Mouse (Mus musculus): ENCODE measurements around the gene Ripply1.

Gene Ripply1

GRCm38 (mm10) chrX:139782278-139783044 lies at the start of gene Ripply1:
Ripply1 (minus strand) TSS chrX:139782353.
- DNase-seq (ENCODE audit: inconsistent age in 2 of 2, low spot score in 1 of 2): no peak

GRCm38 (mm10) chrX:139828363-139829092 lies 46.4 kb upstream of the Ripply1 start:
- DNase-seq (ENCODE audit: inconsistent age in 2 of 2, low spot score in 1 of 2): no peak

DNA sequence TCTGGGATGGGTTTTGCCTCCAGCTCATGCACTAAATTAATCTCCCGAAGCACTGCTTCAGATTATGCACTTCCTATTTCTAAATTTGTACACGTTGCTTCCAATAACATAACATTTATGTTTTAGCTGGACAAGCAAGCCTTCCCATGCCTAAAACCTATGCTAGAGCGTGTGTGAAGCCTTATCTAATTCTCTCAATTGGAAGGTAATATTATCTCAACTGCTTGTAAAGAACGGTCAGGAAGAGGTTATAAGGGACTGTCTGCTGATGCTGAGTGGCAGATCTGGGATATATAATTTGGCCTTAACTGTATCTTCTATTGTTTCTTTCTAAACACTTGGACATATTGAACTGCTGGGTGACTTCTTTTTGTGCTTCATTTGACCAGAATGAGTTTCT lies 44.8 kb upstream of the Ripply1 start:
- no peak for DNase-seq (ENCODE audit: inconsistent age in 2 of 2, low spot score in 1 of 2)

- DNase-seq (ENCODE audit: inconsistent age in 2 of 2, low spot score in 1 of 2): no peak
Observed at GRCm38 (mm10) chrX:139825402-139825801, 43.2 kb upstream of the Ripply1 start.

- no peak for DNase-seq (ENCODE audit: inconsistent age in 2 of 2, low spot score in 1 of 2)
Observed at GRCm38 (mm10) chrX:139815201-139815600, 33.0 kb upstream of the Ripply1 start.

DNA sequence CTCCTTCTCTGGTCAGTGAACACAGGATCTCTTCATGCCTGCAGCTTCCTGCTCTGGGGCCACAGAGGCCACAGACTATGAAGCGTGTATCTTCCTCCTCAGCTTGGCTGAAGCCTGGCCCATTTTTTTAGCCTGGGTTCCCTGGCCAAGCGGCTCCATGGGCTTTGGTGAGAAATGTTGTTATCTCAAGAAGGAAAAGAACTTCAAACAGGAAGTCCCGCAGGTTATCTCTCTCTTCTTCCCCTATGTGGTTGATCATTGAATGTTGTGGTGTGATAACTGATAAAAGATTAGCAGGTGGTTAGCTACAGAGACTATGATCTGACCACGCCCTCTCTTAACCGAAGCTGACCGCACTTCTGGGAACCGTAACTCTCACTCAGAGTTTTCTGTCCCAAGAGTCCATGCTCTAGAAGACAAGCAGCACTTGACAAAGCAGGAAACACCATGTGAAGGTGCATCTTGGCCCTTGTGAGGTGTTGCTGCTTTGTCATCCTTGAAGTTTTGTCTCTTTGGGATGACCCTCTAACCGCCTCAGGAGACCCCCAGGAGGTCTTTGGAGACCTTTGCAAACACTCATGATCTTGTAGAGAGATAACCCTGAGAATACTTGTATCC lies 32.0 kb upstream of the Ripply1 start:
- no peak for DNase-seq (ENCODE audit: inconsistent age in 2 of 2, low spot score in 1 of 2)

- DNase-seq (ENCODE audit: inconsistent age in 2 of 2, low spot score in 1 of 2): no peak
Observed at GRCm38 (mm10) chrX:139813299-139814002, 31.3 kb upstream of the Ripply1 start.

DNA sequence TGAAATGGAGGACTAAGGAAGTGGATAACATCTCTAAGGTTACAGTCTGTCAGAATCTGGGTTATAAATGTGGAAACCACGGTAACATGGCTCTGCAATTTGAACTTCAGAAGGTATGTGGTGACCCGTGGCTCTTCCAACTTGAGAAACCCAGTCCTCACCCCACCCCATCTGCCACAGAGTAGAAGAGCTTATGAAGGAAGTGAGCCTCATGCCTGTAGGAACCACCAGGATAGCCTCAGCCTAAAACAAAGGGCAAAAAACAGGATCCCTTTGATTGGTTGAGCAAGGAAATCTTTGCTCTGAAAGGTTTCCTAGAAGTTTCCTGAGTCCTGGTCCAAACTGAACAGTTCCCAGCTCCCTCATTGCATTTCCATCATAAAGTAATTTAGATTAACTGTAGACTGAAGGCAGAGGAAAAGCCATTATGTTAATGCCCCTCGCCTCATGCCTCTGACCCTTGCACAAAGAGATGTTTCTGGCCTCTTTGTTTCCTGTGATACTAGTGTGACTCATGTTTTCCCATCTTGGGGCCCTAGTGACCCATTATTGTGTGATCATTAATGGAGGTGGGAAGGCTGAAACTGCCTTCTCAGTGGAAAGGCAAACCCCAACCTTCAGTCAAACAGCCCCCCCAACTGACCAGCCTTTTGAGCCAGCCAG lies 30.6 kb upstream of the Ripply1 start:
- DNase-seq (ENCODE audit: inconsistent age in 2 of 2, low spot score in 1 of 2): no peak

DNA sequence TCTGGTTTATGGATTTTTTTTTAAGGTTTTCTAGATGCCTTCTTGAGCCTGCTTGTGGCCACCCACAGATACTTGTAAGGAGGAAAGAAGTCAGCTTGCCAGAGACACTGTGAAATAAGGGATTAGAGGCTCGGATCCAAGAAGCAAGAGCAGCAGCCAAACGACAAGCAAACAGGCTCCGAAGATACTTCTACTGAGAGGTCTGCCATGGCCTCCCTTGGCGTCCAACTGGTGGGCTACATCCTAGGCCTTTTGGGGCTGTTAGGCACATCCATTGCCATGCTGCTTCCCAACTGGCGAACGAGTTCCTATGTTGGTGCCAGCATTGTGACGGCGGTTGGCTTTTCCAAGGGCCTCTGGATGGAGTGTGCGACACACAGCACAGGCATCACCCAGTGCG lies 26.3 kb upstream of the Ripply1 start:
- no peak for DNase-seq (ENCODE audit: inconsistent age in 2 of 2, low spot score in 1 of 2)

GRCm38 (mm10) chrX:139808085-139808484 lies 25.9 kb upstream of the Ripply1 start:
- DNase-seq (ENCODE audit: inconsistent age in 2 of 2, low spot score in 1 of 2): peak; percentile 9 to 39

DNA sequence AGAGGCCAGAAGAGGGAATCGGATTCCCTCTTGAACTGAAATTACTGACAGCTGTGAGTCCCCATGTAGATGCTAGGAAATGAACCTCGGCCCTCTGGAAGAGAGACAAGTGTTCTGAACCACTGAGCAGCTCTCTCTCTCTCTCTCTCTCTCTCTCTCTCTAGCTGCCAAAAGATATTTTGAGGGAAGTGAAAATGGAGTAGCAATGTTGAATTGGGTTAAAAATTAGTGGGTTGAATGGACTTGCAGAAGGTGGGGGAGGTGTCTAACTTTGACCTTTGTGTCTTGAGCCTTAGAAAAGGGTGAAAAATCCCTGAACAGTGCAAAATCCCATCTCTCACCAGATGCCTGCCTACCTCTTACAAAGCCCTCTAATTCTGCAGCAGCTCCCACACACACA lies 25.2 kb upstream of the Ripply1 start:
- DNase-seq (ENCODE audit: inconsistent age in 2 of 2, low spot score in 1 of 2): no peak

DNA sequence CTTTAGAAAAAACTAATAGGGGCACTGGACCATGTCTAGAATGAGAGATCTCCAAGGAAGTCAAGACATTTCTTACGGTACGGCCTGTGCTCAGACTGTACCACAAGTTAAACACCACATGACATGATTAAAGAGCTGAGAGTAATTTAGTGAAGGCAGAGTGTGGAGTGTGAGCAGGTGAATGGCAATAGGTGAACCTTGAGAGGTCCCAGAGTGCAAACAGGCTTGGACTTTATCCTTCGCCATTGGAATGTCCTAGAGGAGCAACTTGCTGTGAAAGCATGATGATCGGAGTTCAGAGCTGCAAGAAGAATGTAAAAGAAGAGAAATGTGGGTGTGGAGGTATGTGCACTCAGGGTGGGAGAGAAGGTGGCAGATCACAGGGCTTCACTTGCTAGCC lies 23.8 kb upstream of the Ripply1 start:
- no peak for DNase-seq (ENCODE audit: inconsistent age in 2 of 2, low spot score in 1 of 2)

DNA sequence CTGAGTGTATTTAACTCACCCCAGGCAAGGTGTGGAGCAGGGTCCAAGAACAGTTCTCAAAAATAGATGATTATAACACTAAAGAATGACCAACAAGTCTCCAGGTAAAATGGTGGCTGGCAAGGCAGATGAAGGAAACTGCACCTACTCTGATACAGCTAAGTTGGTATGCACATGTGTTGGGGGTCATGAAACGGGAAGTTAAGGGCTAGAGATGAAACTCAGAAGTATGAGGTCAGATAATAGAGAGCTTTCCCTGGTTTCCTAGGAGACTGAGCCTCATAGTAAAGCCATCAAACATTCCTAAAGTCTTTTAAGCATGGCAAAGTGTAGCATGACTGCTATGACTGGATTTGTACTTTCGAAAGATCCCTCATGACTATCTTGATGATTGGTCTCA lies 20.9 kb upstream of the Ripply1 start:
- DNase-seq (ENCODE audit: inconsistent age in 2 of 2, low spot score in 1 of 2): no peak

GRCm38 (mm10) chrX:139800406-139800878 lies 18.3 kb upstream of the Ripply1 start, which contains the start of gene Cldn2:
Cldn2 (plus strand) TSS chrX:139800828.
- no peak for DNase-seq (ENCODE audit: inconsistent age in 2 of 2, low spot score in 1 of 2)

GRCm38 (mm10) chrX:139799953-139800352 lies 17.8 kb upstream of the Ripply1 start:
- DNase-seq (ENCODE audit: inconsistent age in 2 of 2, low spot score in 1 of 2): no peak

GRCm38 (mm10) chrX:139797875-139798274 lies 15.7 kb upstream of the Ripply1 start:
- DNase-seq (ENCODE audit: inconsistent age in 2 of 2, low spot score in 1 of 2): peak; percentile 26 to 57

DNA sequence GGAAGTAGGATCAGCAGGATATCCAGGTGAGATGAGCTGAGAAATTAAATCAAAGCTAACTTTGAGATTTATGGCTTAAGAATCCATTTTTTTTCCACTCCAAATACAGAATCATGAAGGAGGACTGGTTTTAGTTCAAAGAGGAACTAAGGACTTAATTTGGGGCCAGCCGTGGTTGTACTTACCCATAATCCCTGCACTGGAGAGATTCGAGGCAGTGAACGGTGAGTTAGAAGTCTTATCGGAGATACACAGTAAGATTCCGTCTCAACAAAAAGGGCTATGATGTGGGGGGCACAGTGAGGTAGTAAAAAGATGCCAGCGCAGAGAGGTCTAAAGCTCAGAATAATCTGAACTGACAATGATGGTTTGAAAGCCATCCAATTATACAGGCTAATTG lies 13.9 kb upstream of the Ripply1 start:
- no peak for DNase-seq (ENCODE audit: inconsistent age in 2 of 2, low spot score in 1 of 2)

DNA sequence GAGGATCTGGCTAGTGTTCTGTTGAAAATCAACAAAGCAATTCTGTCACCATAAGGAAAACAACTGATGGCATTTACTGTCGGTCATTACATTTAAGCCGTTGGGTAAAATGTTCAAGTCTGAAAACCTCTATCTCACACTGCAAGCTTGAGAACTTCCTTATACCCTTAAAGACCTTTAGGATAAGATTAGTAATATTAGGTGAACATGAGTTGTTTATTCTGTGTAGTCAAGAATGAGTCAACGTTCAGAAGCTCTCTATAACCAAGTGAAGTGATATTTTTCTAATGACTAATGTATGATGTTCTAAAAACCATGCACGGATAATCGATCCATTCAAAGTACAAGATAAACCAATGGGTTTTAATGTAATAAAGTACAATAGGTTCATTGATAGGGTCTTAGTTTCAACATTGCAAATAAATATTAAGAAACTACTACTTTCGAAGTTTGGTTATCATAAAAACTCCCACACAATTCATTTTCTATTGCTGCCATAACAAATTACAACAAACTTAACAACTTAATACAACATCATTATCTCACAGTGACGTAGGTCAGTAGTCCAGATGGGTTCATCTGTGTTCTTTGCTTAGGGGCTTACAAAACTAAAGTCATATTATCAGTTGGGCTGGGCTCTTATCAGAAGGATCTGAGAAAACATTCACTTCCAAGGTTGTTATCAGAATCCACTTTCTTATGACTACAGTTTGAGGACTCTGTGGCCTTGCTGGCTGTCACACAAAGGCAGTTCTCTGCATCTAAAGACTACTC lies 12.1 kb upstream of the Ripply1 start:
- DNase-seq (ENCODE audit: inconsistent age in 2 of 2, low spot score in 1 of 2): no peak

- no peak for DNase-seq (ENCODE audit: inconsistent age in 2 of 2, low spot score in 1 of 2)
Observed at GRCm38 (mm10) chrX:139785764-139786163, 3.6 kb upstream of the Ripply1 start.

DNA sequence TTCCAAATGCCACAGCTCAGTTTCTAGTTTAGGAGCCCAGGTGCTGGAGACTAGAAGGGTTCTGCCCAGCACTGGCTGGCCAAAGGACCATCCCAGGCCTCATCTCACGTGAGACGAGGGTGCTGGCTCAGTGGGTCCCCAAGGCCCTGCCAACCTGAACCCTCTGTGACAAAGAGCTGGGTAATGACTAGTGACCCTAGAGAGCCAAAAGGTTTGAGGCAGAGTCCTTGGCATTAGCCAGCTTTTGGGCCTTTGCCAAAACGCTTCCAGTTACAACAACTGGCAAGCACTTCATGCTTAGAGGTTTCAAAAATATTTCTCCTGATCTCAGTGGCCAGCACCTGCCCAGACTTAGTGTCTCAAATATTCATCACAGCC lies 881 bp upstream of the Ripply1 start:
- peak; percentile 69 to 89 for DNase-seq (ENCODE audit: inconsistent age in 2 of 2, low spot score in 1 of 2)
